In genomic region chr5:148551764-148552136, GRCm38 (mm10) we compare ENCODE assay signal across 9 mouse cellular contexts. TPM values are rescaled to one million over a fixed set of nuclear protein-coding genes. Genes with fewer than 3 reads are reported as not detected.
A peak's percentile ranks its signal among the peaks of the same experiment; 100 is the strongest.
DNase-seq lines count a peak whose midpoint lies in the region; ATAC-seq lines count a peak whose summit lies in the region.
"Had no signal": no experiment of that assay in that cellular context is flagged by ENCODE, and none has a peak within 500 bp of the region (broad histone marks: within the 10 kb centered on the region; RNA-seq: fewer than 3 reads in every experiment).

No protein-coding gene starts in this region.

- H3K27ac ChIP-seq in embryonic facial prominence, embryonic 12.5 days: peak overlapping the region; percentile 98
- peak overlapping the region; percentile 98 for H3K27ac ChIP-seq in hindbrain, embryonic 12.5 days
- peak overlapping the region; percentile 90 for H3K27ac ChIP-seq in liver, embryonic 12.5 days
- peak overlapping the region; percentile 95 for H3K27ac ChIP-seq in neural tube, embryonic 15.5 days (replicated peaks)

- no peaks in the 10 kb centered on the region for H3K9me3 ChIP-seq in embryonic facial prominence, embryonic 12.5 days
- H3K9me3 ChIP-seq in hindbrain, embryonic 12.5 days (replicated peaks): no peaks in the 10 kb centered on the region
- H3K9me3 ChIP-seq in liver, embryonic 12.5 days (replicated peaks): no peaks in the 10 kb centered on the region
- H3K9me3 ChIP-seq in neural tube, embryonic 15.5 days (replicated peaks): no peaks in the 10 kb centered on the region

- no peaks in the 10 kb centered on the region for H3K36me3 ChIP-seq in embryonic facial prominence, embryonic 12.5 days
- H3K36me3 ChIP-seq in hindbrain, embryonic 12.5 days: no peaks in the 10 kb centered on the region
- H3K36me3 ChIP-seq in liver, embryonic 12.5 days: no peaks in the 10 kb centered on the region
- no peaks in the 10 kb centered on the region for H3K36me3 ChIP-seq in neural tube, embryonic 15.5 days

- H3K4me2 ChIP-seq in embryonic facial prominence, embryonic 12.5 days (replicated peaks): peak overlapping the region; percentile 86
- peak overlapping the region; percentile 64 for H3K4me2 ChIP-seq in hindbrain, embryonic 12.5 days (replicated peaks)
- H3K4me2 ChIP-seq in liver, embryonic 12.5 days: peak overlapping the region; percentile 90
- peak overlapping the region; percentile 79 for H3K4me2 ChIP-seq in neural tube, embryonic 15.5 days

- DNase-seq in cerebellum, adult 18-20 months: peak; percentile 24 to 45
- DNase-seq in cerebellum, adult 8-10 months: no peak
- peak; percentile 63 for DNase-seq in CD4-positive, CD25-positive, alpha-beta regulatory T cell, adult 2 months (ENCODE audit: low read depth, low spot score)
- DNase-seq in spleen, postnatal 14 days (ENCODE audit: low spot score in 2 of 2): no peak

- H3K4me1 ChIP-seq in embryonic facial prominence, embryonic 12.5 days: peaks cover 48% of the 10 kb centered on the region
- peaks cover 36% of the 10 kb centered on the region for H3K4me1 ChIP-seq in hindbrain, embryonic 12.5 days
- peaks cover 61% of the 10 kb centered on the region for H3K4me1 ChIP-seq in liver, embryonic 12.5 days
- peaks cover 55% of the 10 kb centered on the region for H3K4me1 ChIP-seq in neural tube, embryonic 15.5 days

- H3K27me3 ChIP-seq in embryonic facial prominence, embryonic 12.5 days: 0 out of 2 replicates have a peak, but pooled peaks cover 4% of the 10 kb centered on the region
- H3K27me3 ChIP-seq in hindbrain, embryonic 12.5 days: 0 out of 2 replicates have a peak, but pooled peaks cover 4% of the 10 kb centered on the region
- peaks cover 37% of the 10 kb centered on the region for H3K27me3 ChIP-seq in liver, embryonic 12.5 days (replicated peaks)
- no peaks in the 10 kb centered on the region for H3K27me3 ChIP-seq in neural tube, embryonic 15.5 days (replicated peaks)
- H3K27me3 ChIP-seq: Patski had no signal

- H3K9ac ChIP-seq in embryonic facial prominence, embryonic 12.5 days: peak overlapping the region; percentile 87
- peak overlapping the region; percentile 76 for H3K9ac ChIP-seq in hindbrain, embryonic 12.5 days
- H3K9ac ChIP-seq in liver, embryonic 12.5 days: peak overlapping the region; percentile 83
- peak overlapping the region; percentile 71 for H3K9ac ChIP-seq in neural tube, embryonic 15.5 days (replicated peaks)

- peak overlapping the region; percentile 70 for H3K4me3 ChIP-seq in embryonic facial prominence, embryonic 12.5 days
- peak overlapping the region; percentile 59 for H3K4me3 ChIP-seq in hindbrain, embryonic 12.5 days
- peak overlapping the region; percentile 76 for H3K4me3 ChIP-seq in liver, embryonic 12.5 days
- H3K4me3 ChIP-seq in neural tube, embryonic 15.5 days (replicated peaks): peak overlapping the region; percentile 54

- no peak for ATAC-seq in embryonic facial prominence, embryonic 12.5 days (ENCODE audit: insufficient number of reproducible peaks, insufficient read depth, low FRiP score, low TSS enrichment)
- ATAC-seq in hindbrain, embryonic 12.5 days (ENCODE audit: low FRiP score): no peak
- no peak for ATAC-seq in liver, embryonic 12.5 days
- no peak for ATAC-seq in neural tube, embryonic 15.5 days (ENCODE audit: low FRiP score)

- WGBS in embryonic facial prominence, embryonic 12.5 days: 1% methylated on average over 17 of the region's 17 CpGs
- WGBS in hindbrain, embryonic 12.5 days: under 1% methylated on average over 17 of the region's 17 CpGs
- WGBS in liver, embryonic 12.5 days (ENCODE audit: insufficient replicate concordance): under 1% methylated on average over 17 of the region's 17 CpGs
- under 1% methylated on average over 17 of the region's 17 CpGs for WGBS in neural tube, embryonic 15.5 days

RNA-seq across cellular contexts. Expression of gene Ubl3, which starts 0.8 kb away (rescaled TPM):
- polyA plus RNA-seq in embryonic facial prominence, embryonic 12.5 days (2016; fragmentation: Nextera tagmentation; extraction: Ambion mirVana): 79.3 and 85.3 TPM in 2 replicates
- polyA plus RNA-seq in hindbrain, embryonic 12.5 days (2016; fragmentation: Nextera tagmentation; extraction: Ambion mirVana): 93.4 and 107 TPM in 2 replicates
- 34.0 and 36.3 TPM in 2 replicates for polyA plus RNA-seq in liver, embryonic 12.5 days (2016; fragmentation: Nextera tagmentation; extraction: Ambion mirVana)
- polyA plus RNA-seq in neural tube, embryonic 15.5 days (2015; fragmentation: Nextera tagmentation; extraction: Ambion mirVana): 98.3 and 98.4 TPM in 2 replicates

Comparison
In these comparisons a context has a peak if more than half of its experiments do, and no peak if none do; other contexts are left out.
1. DNase-seq: peak in cerebellum, adult 18-20 months (2 of 2) and CD4-positive, CD25-positive, alpha-beta regulatory T cell, adult 2 months (single experiment); none in cerebellum, adult 8-10 months (single experiment) and spleen, postnatal 14 days (0 of 2).
2. Peak in every context shown above with its lines, with median percentiles within 50 percentile points of each other: H3K27ac ChIP-seq, H3K4me2 ChIP-seq, H3K4me3 ChIP-seq and H3K9ac ChIP-seq.